Mouse (Mus musculus) MEL (cell line): Measurements from ENCODE around the gene Klrb1f. TPM values are rescaled to one million over a fixed set of nuclear protein-coding genes. Genes with fewer than 3 reads are reported as not detected.
"Not testable (repeated sequence)": the region's sequence is repeated elsewhere in the genome, so short reads cannot be mapped to it uniquely, and the experiment has no call there.

Source experiments
- DNase-seq: peaks from one replicate; pipeline ENCODE4 v3.0.0; 2011; ENCODE audit warnings: low read depth, low spot score
- H3K27ac ChIP-seq: 2 replicates; pipeline ENCODE4 v1.5.1; 2012; ENCODE audit warnings: low read depth, mild to moderate bottlenecking, control low read depth, low read length, moderate library complexity; ENCODE audit not compliant: control insufficient read depth
- H3K27me3 ChIP-seq, 2 experiments: fragments of 150-350 bp in 1 of 2; sonication (generic) in 1 of 2; 2 replicates each; pipeline ENCODE4 v1.6.1; 2012; ENCODE audit warnings: low read length in 2 of 2, mild to moderate bottlenecking in 2 of 2, improper control_type of control experiment in 1 of 2, moderate library complexity in 1 of 2; ENCODE audit not compliant: insufficient read depth in 2 of 2, control insufficient read depth in 1 of 2
- H3K36me3 ChIP-seq, 2 experiments: 2 replicates each; pipeline ENCODE4 v1.6.1; 2012 to 2014; ENCODE audit warnings: low read length in 2 of 2, improper control_type of control experiment in 1 of 2, inconsistent platforms in 1 of 2, mild to moderate bottlenecking in 1 of 2; ENCODE audit not compliant: insufficient read depth in 2 of 2, control insufficient read depth in 1 of 2
- H3K4me1 ChIP-seq, 2 experiments: fragments of 150-350 bp in 1 of 2; sonication (generic) in 1 of 2; 2 replicates each; pipeline ENCODE4 v1.6.1; 2012; ENCODE audit warnings: low read length in 2 of 2, improper control_type of control experiment in 1 of 2, mild to moderate bottlenecking in 1 of 2; ENCODE audit not compliant: insufficient read depth in 2 of 2, control insufficient read depth in 1 of 2
- H3K4me3 ChIP-seq, 2 experiments: fragments of 150-350 bp in 1 of 2; sonication (generic) in 1 of 2; 2 replicates each; pipeline ENCODE4 v1.5.1; 2012; ENCODE audit warnings: low read depth in 2 of 2, low read length in 2 of 2, mild to moderate bottlenecking in 2 of 2, moderate library complexity in 2 of 2, control low read depth in 1 of 2, improper control_type of control experiment in 1 of 2; ENCODE audit not compliant: control insufficient read depth in 1 of 2, insufficient read depth in 1 of 2
- H3K79me2 ChIP-seq: 2 replicates; pipeline ENCODE4 v1.6.1; 2012; ENCODE audit warnings: mild to moderate bottlenecking, low read length, moderate library complexity; ENCODE audit not compliant: control insufficient read depth, poor library complexity, insufficient read depth
- H3K9ac ChIP-seq: 2 replicates; pipeline ENCODE4 v1.6.1; 2012; ENCODE audit warnings: low read depth, mild to moderate bottlenecking, control low read depth, low read length, moderate library complexity; ENCODE audit not compliant: control insufficient read depth, poor library complexity, severe bottlenecking
- H3K9me3 ChIP-seq: fragments of 150-350 bp; sonication (generic); replicated peaks from 2 replicates; pipeline ENCODE4 v1.6.1; 2012; ENCODE audit warnings: mild to moderate bottlenecking, low read length, improper control_type of control experiment, moderate library complexity; ENCODE audit not compliant: insufficient read depth
- CHD1 ChIP-seq: IDR thresholded peaks from 2 replicates; pipeline ENCODE4 v1.6.1; 2012; ENCODE audit warnings: low read depth, mild to moderate bottlenecking, inconsistent platforms, low read length, improper control_type of control experiment
- CHD2 ChIP-seq: IDR thresholded peaks from 2 replicates; pipeline ENCODE4 v1.6.1; 2011; ENCODE audit warnings: low read length, improper control_type of control experiment
- E2F4 ChIP-seq: IDR thresholded peaks from 2 replicates; pipeline ENCODE4 v1.6.1; 2011; ENCODE audit warnings: low read depth, low read length, improper control_type of control experiment, borderline replicate concordance
- EP300 ChIP-seq, 2 experiments: IDR thresholded peaks; 2 replicates each; pipeline ENCODE4 v1.6.1; 2011; ENCODE audit warnings: improper control_type of control experiment in 2 of 2, low read length in 2 of 2, low read depth in 1 of 2, mild to moderate bottlenecking in 1 of 2
- ETS1 ChIP-seq: IDR thresholded peaks from 2 replicates; pipeline ENCODE4 v1.6.1; 2012; ENCODE audit warnings: low read depth, mild to moderate bottlenecking, inconsistent platforms, low read length, improper control_type of control experiment, moderate library complexity
- HCFC1 ChIP-seq: IDR thresholded peaks from 2 replicates; pipeline ENCODE4 v1.6.1; 2012; ENCODE audit warnings: low read depth, mild to moderate bottlenecking, inconsistent platforms, low read length, improper control_type of control experiment, moderate library complexity
- KAT2A ChIP-seq: conservative IDR thresholded peaks from 2 replicates; pipeline ENCODE4 v1.6.1; 2012; ENCODE audit warnings: low read depth, low read length, improper control_type of control experiment, inconsistent platforms
- MXI1 ChIP-seq: IDR thresholded peaks from 2 replicates; pipeline ENCODE4 v1.6.1; 2011; ENCODE audit warnings: mild to moderate bottlenecking, low read depth, low read length, improper control_type of control experiment
- MYC ChIP-seq: IDR thresholded peaks from 2 replicates; pipeline ENCODE4 v1.6.1; 2011; ENCODE audit warnings: low read depth, mild to moderate bottlenecking, low read length, improper control_type of control experiment, moderate library complexity
- POLR2A ChIP-seq, 2 experiments: IDR thresholded peaks; 2 replicates each; pipeline ENCODE4 v1.6.1; 2011 to 2012; ENCODE audit warnings: low read length in 2 of 2, mild to moderate bottlenecking in 2 of 2, control low read depth in 1 of 2, improper control_type of control experiment in 1 of 2, low read depth in 1 of 2, moderate library complexity in 1 of 2; ENCODE audit not compliant: control insufficient read depth in 1 of 2, insufficient read depth in 1 of 2, poor library complexity in 1 of 2
- POLR2AphosphoS2 ChIP-seq: IDR thresholded peaks from 2 replicates; pipeline ENCODE4 v1.6.1; 2011; ENCODE audit warnings: low read length, improper control_type of control experiment
- RAD21 ChIP-seq: IDR thresholded peaks from 2 replicates; pipeline ENCODE4 v1.6.1; 2011; ENCODE audit warnings: mild to moderate bottlenecking, low read depth, low read length, improper control_type of control experiment
- SIN3A ChIP-seq: IDR thresholded peaks from 2 replicates; pipeline ENCODE4 v1.6.1; 2012; ENCODE audit warnings: low read length, improper control_type of control experiment, inconsistent platforms
- TBP ChIP-seq: IDR thresholded peaks from 2 replicates; pipeline ENCODE4 v1.8.0; 2011; ENCODE audit warnings: low read depth, low read length, improper control_type of control experiment
- ZMIZ1 ChIP-seq: IDR thresholded peaks from 2 replicates; pipeline ENCODE4 v1.6.1; 2012; ENCODE audit warnings: low read depth, mild to moderate bottlenecking, inconsistent platforms, low read length, improper control_type of control experiment, moderate library complexity
- polyA plus RNA-seq, 2 experiments: library from polyadenylated mRNA; stranded (reverse) in 1 of 2; unstranded in 1 of 2; fragments of >175 nt in 1 of 2; fragments of >200 nt in 1 of 2; gene quantifications; 2 replicates each; pipeline versions ENCODE4 v1.2.1 to v1.2.4; 2012; ENCODE audit warnings: low replicate concordance in 2 of 2, low read depth in 1 of 2; ENCODE audit not compliant: insufficient read length in 2 of 2, insufficient read depth in 1 of 2, missing spikeins in 1 of 2
- total RNA-seq: library from RNA; depleted of rRNA; stranded (reverse); fragments of 300-350 nt; gene quantifications from 2 replicates; pipeline ENCODE4 v1.2.3, GENCODE M21; 2012

Klrb1f gene
- total and polyA plus RNA-seq, 3 experiments: 0.27 to 0.52 TPM; not detected in 1

GRCm38 (mm10) chr6:129009846-129010504 is 35.7 kb upstream of the Klrb1f start:
- peak overlapping the region; percentile 82 for H3K27ac ChIP-seq
- H3K9ac ChIP-seq: peak overlapping the region; percentile 86
- H3K9me3 ChIP-seq, H3K27me3 ChIP-seq: not testable (repeated sequence)
- H3K79me2 ChIP-seq: peaks cover 40% of the 10 kb centered on the region
- DNase-seq: peak; percentile 58
- peaks cover 22 to 36% of the 10 kb centered on the region in 2 experiments for H3K36me3 ChIP-seq
- H3K4me3 ChIP-seq: peak overlapping the region; percentile 81 to 90
- TF ChIP-seq SIN3A (peak; percentile 40; the same call in 1 of the 2 replicates), KAT2A (peak; percentile 27), TBP (peak; percentile 57; the same call in 1 of the 2 replicates), MYC (0 out of 2 replicates have a peak, but pooled peaks have one; percentile 74), MXI1 (peak; percentile 22; the same call in 1 of the 2 replicates), POLR2AphosphoS2 (peak; percentile 75), ZMIZ1 (peak; percentile 41), EP300 (IDR thresholded peaks at IDR 0.05; ENCODE audit: low read depth in 1 of 2, low read length in 2 of 2) (0 out of 4 replicates have a peak, but pooled peaks of 1 of the 2 experiments have one; percentile 9), CHD1 (peak; percentile 92; the same call in 1 of the 2 replicates), POLR2A (IDR thresholded peaks at IDR 0.05; ENCODE audit: control insufficient read depth in 1 of 2, insufficient read depth in 1 of 2, low read depth in 1 of 2, low read length in 2 of 2, poor library complexity in 1 of 2) (peak in 1 of 2 experiments; percentile 42; a peak in 2 of 4 replicates), E2F4 (peak; percentile 69; the same call in 1 of the 2 replicates), HCFC1 (peak; percentile 46; the same call in 1 of the 2 replicates)
- H3K4me1 ChIP-seq: peaks cover 0 to 14% of the 10 kb centered on the region in 2 experiments; a peak in 3 of 4 replicates

DNA sequence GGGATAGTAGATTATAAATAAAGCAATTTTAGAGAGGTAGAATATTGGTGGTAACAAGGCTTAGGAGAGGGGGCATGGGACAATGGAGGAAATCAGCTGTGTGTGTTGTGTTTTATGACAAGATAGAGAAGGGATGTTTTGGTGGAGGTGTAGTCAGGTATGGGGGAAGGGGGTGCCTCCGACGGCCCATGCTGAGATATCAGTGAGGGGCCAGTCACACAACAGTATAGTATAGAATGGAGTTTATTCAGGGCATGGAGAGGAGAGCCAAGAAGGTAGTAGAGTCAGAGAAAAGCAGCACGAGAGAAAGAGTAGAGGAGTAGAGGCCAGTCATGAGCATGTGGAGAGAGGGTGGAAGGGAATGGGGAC is 35.2 kb upstream of the Klrb1f start:
- Histone ChIP-seq H3K4me1 (peaks cover 0 to 14% of the 10 kb centered on the region in 2 experiments; a peak in 3 of 4 replicates), H3K9ac (peak overlapping the region; percentile 86)
- peak; percentile 45 for DNase-seq

More for the DNA sequence above, 35.2 kb upstream of the Klrb1f start:
- Histone ChIP-seq H3K9me3 (no peaks in the 10 kb centered on the region), H3K79me2 (peaks cover 40% of the 10 kb centered on the region), H3K36me3 (peaks cover 26 to 37% of the 10 kb centered on the region in 2 experiments), H3K27ac (peak overlapping the region; percentile 82), H3K4me3 (peak overlapping the region; percentile 81 to 90), H3K27me3 (no peaks in the 10 kb centered on the region)
- TF ChIP-seq EP300 (IDR thresholded peaks at IDR 0.05; ENCODE audit: low read depth in 1 of 2, low read length in 2 of 2) (no peak), POLR2A (IDR thresholded peaks at IDR 0.05; ENCODE audit: control insufficient read depth in 1 of 2, insufficient read depth in 1 of 2, low read depth in 1 of 2, low read length in 2 of 2, poor library complexity in 1 of 2) (peak in 1 of 2 experiments; percentile 30; a peak in 1 of 4 replicates), E2F4 (no peak), RAD21 (no peak), ETS1 (peak; percentile 9; the same call in 1 of the 2 replicates), MYC (no peak), CHD2 (no peak)
